Mouse (Mus musculus) kidney, adult 2 months (tissue): Measurements from ENCODE around the gene Utrn.

Experiments
- CTCF ChIP-seq: fragments of 200-500 bp; conservative IDR thresholded peaks from 2 replicates; pipeline ENCODE4 v1.5.1; 2011; ENCODE audit warnings: low read depth, mild to moderate bottlenecking, control low read depth, low read length, moderate library complexity, mixed read lengths; ENCODE audit not compliant: insufficient read depth, insufficient read length
- POLR2A ChIP-seq: fragments of 200-500 bp; IDR thresholded peaks from one replicate; pipeline ENCODE4 v1.6.1; 2011; ENCODE audit warnings: low read depth, low read length, control low read depth

- TF ChIP-seq CTCF (no peak), POLR2A (no peak)
Observed at GRCm38 (mm10) chr10:12541757-12542156, 327.4 kb downstream of the Utrn start.
